17 mouse cellular contexts compared by ENCODE assay signal in the genomic region with DNA sequence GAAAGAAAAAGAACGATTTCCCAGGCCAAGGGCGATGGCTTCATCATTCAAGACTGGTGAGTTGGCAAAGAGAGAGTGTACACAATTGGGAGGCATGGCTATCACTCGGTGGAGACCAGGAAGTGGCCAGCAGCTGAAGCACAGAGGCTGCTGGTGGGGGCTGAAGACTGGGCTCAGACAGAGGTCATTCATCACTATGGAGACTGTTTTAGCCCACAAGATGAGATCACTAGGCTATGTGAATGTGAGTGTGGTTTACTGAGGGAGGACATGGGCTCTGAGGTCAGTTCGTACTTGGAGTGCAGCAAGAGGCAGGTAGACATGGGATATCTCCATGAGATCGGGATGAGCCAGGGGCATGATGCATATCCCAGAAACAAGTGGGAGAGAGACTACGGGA.
"Had no signal": no experiment of that assay in that cellular context is flagged by ENCODE, and none has a peak within 500 bp of the region (broad histone marks: within the 10 kb centered on the region; RNA-seq: fewer than 3 reads in every experiment).

No protein-coding gene starts in this region.

- H3K9me3 ChIP-seq: liver, embryonic 13.5 days; midbrain, embryonic 10.5 days; midbrain, embryonic 13.5 days; neural tube, embryonic 13.5 days had no signal

- H3K27me3 ChIP-seq: liver, embryonic 13.5 days had no signal

- ATAC-seq: midbrain, embryonic 13.5 days; midbrain, embryonic 16.5 days had no signal

- H3K36me3 ChIP-seq: liver, embryonic 13.5 days; midbrain, embryonic 10.5 days; midbrain, embryonic 13.5 days; neural tube, embryonic 13.5 days had no signal

- H3K4me3 ChIP-seq: left cerebral cortex, adult 2 months; liver, embryonic 13.5 days; midbrain, embryonic 10.5 days; midbrain, embryonic 13.5 days; myocyte; neural tube, embryonic 13.5 days had no signal

- DNase-seq: kidney, postnatal 10 days; kidney, postnatal 36 days; layer of hippocampus, postnatal 36 days; liver, embryonic 13.5 days; lung, adult 2 months; lung, postnatal 14 days; lung, postnatal 4 days; retina, postnatal 1 day; right cerebral cortex, postnatal 25 days; spleen, adult 18-20 months; thymus, postnatal 25 days had no signal
